Mouse (Mus musculus): ENCODE results near the gene Lgr4. TPM values are rescaled to one million over a fixed set of nuclear protein-coding genes. Genes with fewer than 3 reads are reported as not detected.

Lgr4 gene
- polyA plus RNA-seq, 1 experiment from 2014 or later = 3.0 TPM

GRCm38 (mm10) chr2:109902869-109903268, 14.6 kb upstream of the Lgr4 start:
- Histone ChIP-seq H3K9ac (no peak overlapping the region), H3K36me3 (replicated peaks) (peaks cover 28% of the 10 kb centered on the region), H3K27ac (replicated peaks) (no peak overlapping the region), H3K27me3 (no peaks in the 10 kb centered on the region), H3K4me2 (no peak overlapping the region), H3K4me3 (replicated peaks) (no peak overlapping the region), H3K4me1 (replicated peaks) (no peaks in the 10 kb centered on the region), H3K9me3 (replicated peaks) (no peaks in the 10 kb centered on the region)
- 75% methylated on average over 7 of the region's 7 CpGs for WGBS (ENCODE audit: insufficient replicate concordance)
- no peak for ATAC-seq (ENCODE audit: insufficient read depth)

- H3K9ac ChIP-seq = no peak overlapping the region
- under 1% methylated on average over 7 of the region's 7 CpGs for WGBS (ENCODE audit: insufficient replicate concordance)
- H3K4me1 ChIP-seq (replicated peaks) = no peaks in the 10 kb centered on the region; the same call in 1 of the 2 replicates
Measured at GRCm38 (mm10) chr2:109904171-109904821, 13.2 kb upstream of the Lgr4 start.

GRCm38 (mm10) chr2:109909122-109909521, 8.3 kb upstream of the Lgr4 start:
- H3K9ac ChIP-seq = no peak overlapping the region
- no peak overlapping the region for H3K4me2 ChIP-seq
- H3K36me3 ChIP-seq (replicated peaks) = no peaks in the 10 kb centered on the region
- H3K4me1 ChIP-seq (replicated peaks) = no peaks in the 10 kb centered on the region; the same call in 1 of the 2 replicates
- ATAC-seq (ENCODE audit: insufficient read depth) = no peak
- H3K9me3 ChIP-seq (replicated peaks) = no peaks in the 10 kb centered on the region
- no peak overlapping the region for H3K27ac ChIP-seq (replicated peaks)
- WGBS (ENCODE audit: insufficient replicate concordance) = 34% methylated on average over 2 of the region's 2 CpGs
- H3K4me3 ChIP-seq (replicated peaks) = no peak overlapping the region
- H3K27me3 ChIP-seq = peaks cover 7% of the 10 kb centered on the region; the same call in 1 of the 2 replicates

More at GRCm38 (mm10) chr2:109904171-109904821, 13.2 kb upstream of the Lgr4 start:
- Histone ChIP-seq H3K27ac (replicated peaks) (no peak overlapping the region), H3K4me2 (no peak overlapping the region), H3K27me3 (no peaks in the 10 kb centered on the region), H3K9me3 (replicated peaks) (no peaks in the 10 kb centered on the region), H3K36me3 (replicated peaks) (peaks cover 18% of the 10 kb centered on the region), H3K4me3 (replicated peaks) (no peak overlapping the region)
- peak; percentile 53 for ATAC-seq (ENCODE audit: insufficient read depth)

GRCm38 (mm10) chr2:109912216-109912615, 5.2 kb upstream of the Lgr4 start:
- Histone ChIP-seq H3K4me1 (replicated peaks) (peaks cover 6% of the 10 kb centered on the region), H3K27ac (replicated peaks) (no peak overlapping the region), H3K36me3 (replicated peaks) (no peaks in the 10 kb centered on the region), H3K9ac (no peak overlapping the region), H3K4me3 (replicated peaks) (no peak overlapping the region), H3K27me3 (peaks cover 9% of the 10 kb centered on the region), H3K4me2 (no peak overlapping the region), H3K9me3 (replicated peaks) (no peaks in the 10 kb centered on the region)
- ATAC-seq (ENCODE audit: insufficient read depth) = no peak
- 80% methylated on average over 8 of the region's 8 CpGs for WGBS (ENCODE audit: insufficient replicate concordance)

GRCm38 (mm10) chr2:109912766-109913165, 4.7 kb upstream of the Lgr4 start:
- peaks cover 9% of the 10 kb centered on the region for H3K27me3 ChIP-seq
- H3K27ac ChIP-seq (replicated peaks) = no peak overlapping the region
- H3K4me1 ChIP-seq (replicated peaks) = peaks cover 10% of the 10 kb centered on the region
- no peaks in the 10 kb centered on the region for H3K9me3 ChIP-seq (replicated peaks)
- no peak overlapping the region for H3K9ac ChIP-seq
- WGBS (ENCODE audit: insufficient replicate concordance) = 67% methylated on average over 12 of the region's 12 CpGs
- no peak overlapping the region for H3K4me3 ChIP-seq (replicated peaks)
- H3K36me3 ChIP-seq (replicated peaks) = no peaks in the 10 kb centered on the region
- ATAC-seq (ENCODE audit: insufficient read depth) = no peak
- H3K4me2 ChIP-seq = no peak overlapping the region

- no peak overlapping the region for H3K4me2 ChIP-seq
- WGBS (ENCODE audit: insufficient replicate concordance) = 33% methylated on average over 8 of the region's 8 CpGs
Measured at GRCm38 (mm10) chr2:109913241-109913640, 4.2 kb upstream of the Lgr4 start.

GRCm38 (mm10) chr2:109914601-109915000, 2.8 kb upstream of the Lgr4 start:
- Histone ChIP-seq H3K27me3 (peaks cover 16% of the 10 kb centered on the region), H3K9ac (no peak overlapping the region), H3K27ac (replicated peaks) (no peak overlapping the region), H3K36me3 (replicated peaks) (no peaks in the 10 kb centered on the region), H3K4me1 (replicated peaks) (peaks cover 26% of the 10 kb centered on the region), H3K4me3 (replicated peaks) (no peak overlapping the region), H3K9me3 (replicated peaks) (no peaks in the 10 kb centered on the region), H3K4me2 (no peak overlapping the region)
- ATAC-seq (ENCODE audit: insufficient read depth) = no peak

More at GRCm38 (mm10) chr2:109913241-109913640, 4.2 kb upstream of the Lgr4 start:
- peaks cover 13% of the 10 kb centered on the region for H3K4me1 ChIP-seq (replicated peaks)
- no peaks in the 10 kb centered on the region for H3K36me3 ChIP-seq (replicated peaks)
- peaks cover 11% of the 10 kb centered on the region for H3K27me3 ChIP-seq
- H3K9me3 ChIP-seq (replicated peaks) = no peaks in the 10 kb centered on the region
- H3K4me3 ChIP-seq (replicated peaks) = no peak overlapping the region
- ATAC-seq (ENCODE audit: insufficient read depth) = no peak
- no peak overlapping the region for H3K27ac ChIP-seq (replicated peaks)
- no peak overlapping the region for H3K9ac ChIP-seq

GRCm38 (mm10) chr2:109916782-109917495, 508 bp upstream of the Lgr4 start:
- H3K4me1 ChIP-seq (replicated peaks) = peaks cover 44% of the 10 kb centered on the region
- no peak for ATAC-seq (ENCODE audit: insufficient read depth)
- H3K9me3 ChIP-seq (replicated peaks) = no peaks in the 10 kb centered on the region
- H3K4me2 ChIP-seq = peak overlapping the region; percentile 97
- 7% methylated on average over 11 of the region's 11 CpGs for WGBS (ENCODE audit: insufficient replicate concordance)
- H3K36me3 ChIP-seq (replicated peaks) = no peaks in the 10 kb centered on the region
- H3K27me3 ChIP-seq = peaks cover 16% of the 10 kb centered on the region
- peak overlapping the region; percentile 75 for H3K4me3 ChIP-seq (replicated peaks)
- no peak overlapping the region for H3K27ac ChIP-seq (replicated peaks)
- 0 out of 2 replicates have a peak overlapping the region, but pooled peaks have one; percentile 28 for H3K9ac ChIP-seq

GRCm38 (mm10) chr2:109918592-109919262, 1.3 kb downstream of the Lgr4 start:
- no peak for ATAC-seq (ENCODE audit: insufficient read depth)
- no peak overlapping the region for H3K27ac ChIP-seq (replicated peaks)
- peak overlapping the region; percentile 79 for H3K9ac ChIP-seq
- H3K4me1 ChIP-seq (replicated peaks) = peaks cover 44% of the 10 kb centered on the region
- H3K27me3 ChIP-seq = peaks cover 9% of the 10 kb centered on the region
- H3K4me2 ChIP-seq = peak overlapping the region; percentile 97
- H3K9me3 ChIP-seq (replicated peaks) = no peaks in the 10 kb centered on the region
- no peaks in the 10 kb centered on the region for H3K36me3 ChIP-seq (replicated peaks)
- H3K4me3 ChIP-seq (replicated peaks) = peak overlapping the region; percentile 75
- WGBS (ENCODE audit: insufficient replicate concordance) = 15% methylated on average over 22 of the region's 22 CpGs

- WGBS (ENCODE audit: insufficient replicate concordance) = 82% methylated on average over 7 of the region's 7 CpGs
- peaks cover 44% of the 10 kb centered on the region for H3K4me1 ChIP-seq (replicated peaks)
- H3K4me2 ChIP-seq = peak overlapping the region; percentile 97
- no peak overlapping the region for H3K4me3 ChIP-seq (replicated peaks)
- no peak overlapping the region for H3K27ac ChIP-seq (replicated peaks)
- H3K36me3 ChIP-seq (replicated peaks) = no peaks in the 10 kb centered on the region
- no peaks in the 10 kb centered on the region for H3K9me3 ChIP-seq (replicated peaks)
- ATAC-seq (ENCODE audit: insufficient read depth) = no peak
- H3K27me3 ChIP-seq = peaks cover 7% of the 10 kb centered on the region; the same call in 1 of the 2 replicates
- no peak overlapping the region for H3K9ac ChIP-seq
Measured at GRCm38 (mm10) chr2:109920471-109920870, 3.0 kb downstream of the Lgr4 start.
